Mouse (Mus musculus) brown adipose tissue, adult 24 weeks (tissue): Measurements from ENCODE around the gene Tlnrd1. TPM values are rescaled to one million over a fixed set of nuclear protein-coding genes. Genes with fewer than 3 reads are reported as not detected.
A peak's percentile ranks its signal among the peaks of the same experiment; 100 is the strongest.

ENCODE experiments used
- H3K27ac ChIP-seq: fragments of 200-500 bp; replicated peaks from 2 replicates; pipeline ENCODE4 v1.5.1; 2012; ENCODE audit warnings: low read depth, mild to moderate bottlenecking, low read length
- H3K4me1 ChIP-seq: fragments of 200-500 bp; 2 replicates; pipeline ENCODE4 v1.6.1; 2012; ENCODE audit warnings: low read length, mixed read lengths; ENCODE audit not compliant: control insufficient read depth, insufficient read depth, insufficient read length
- H3K4me3 ChIP-seq: fragments of 200-500 bp; 2 replicates; pipeline ENCODE4 v1.5.1; 2012; ENCODE audit warnings: low read depth, mild to moderate bottlenecking, low read length, moderate library complexity; ENCODE audit not compliant: insufficient read depth
- polyA plus RNA-seq: library from polyadenylated mRNA; stranded (reverse); fragments of >200 nt; gene quantifications from 2 replicates; pipeline ENCODE4 v1.2.4, GENCODE M21; 2012; ENCODE audit not compliant: missing spikeins, insufficient read depth, insufficient read length

The Tlnrd1 gene
- polyA plus RNA-seq = 6.5 and 8.8 TPM in 2 replicates

DNA sequence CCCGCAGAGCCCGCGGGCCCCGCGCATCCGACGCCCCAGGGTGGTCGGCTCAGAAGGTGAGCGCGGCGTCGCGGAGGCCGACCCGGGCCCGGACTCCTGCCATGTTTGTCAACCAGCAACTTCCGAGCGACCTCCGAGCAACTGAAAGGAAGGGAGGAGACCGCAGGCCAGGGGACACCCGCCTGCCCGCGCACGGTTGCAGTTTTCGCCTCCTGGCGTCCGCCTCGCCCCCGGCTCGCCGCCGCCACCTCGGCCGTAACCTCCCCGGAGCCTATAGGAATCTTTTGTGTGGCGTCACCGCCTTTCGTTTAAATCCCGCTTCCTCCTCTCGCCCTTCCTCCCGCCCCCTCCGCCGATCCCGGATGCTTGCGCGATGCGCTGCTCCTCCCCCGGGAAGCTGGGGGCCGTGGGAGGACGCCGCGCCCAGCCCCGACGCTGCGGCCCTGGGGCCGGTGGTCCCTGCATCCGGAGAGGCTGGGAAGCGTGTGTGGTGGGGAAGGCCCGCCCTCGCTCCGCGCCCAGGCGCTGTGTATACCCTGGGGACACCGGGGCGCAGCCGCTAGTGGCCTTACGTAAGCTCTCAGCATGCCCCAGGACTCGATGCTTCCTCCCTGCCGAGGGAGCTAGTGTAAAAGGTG is at the start of gene Tlnrd1, which contains the start of gene Mesd:
Gene Tlnrd1 (minus strand): TSS at position 285 of the 638 bp plus-strand sequence.
Gene Mesd (plus strand): TSS at position 446 of the 638 bp plus-strand sequence.
- Histone ChIP-seq H3K27ac (peak within 1 kb of the TSS; percentile 78), H3K4me1 (peaks cover 13% of the 10 kb centered on the region), H3K4me3 (peak within 1 kb of the TSS; percentile 90)

DNA sequence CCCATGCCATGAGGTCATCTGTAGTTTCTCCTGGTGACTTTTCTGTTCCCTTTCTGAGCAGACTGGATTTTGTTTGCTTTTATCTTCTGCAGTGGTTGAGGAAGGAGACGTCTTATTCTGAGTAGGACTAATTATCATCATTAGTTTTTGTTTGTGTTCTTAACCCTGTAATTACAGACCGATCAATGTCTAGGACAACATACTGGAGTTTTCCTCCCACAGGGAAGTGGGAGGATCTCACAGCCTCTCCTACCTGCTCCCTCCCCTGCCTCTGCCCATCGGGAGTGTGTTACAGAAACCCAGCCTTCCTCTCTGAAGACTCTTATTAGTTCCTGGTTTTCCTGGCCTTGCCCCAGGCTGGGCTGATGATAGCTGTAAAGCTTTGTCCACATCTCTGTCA is 37.5 kb upstream of the Tlnrd1 start:
- Histone ChIP-seq H3K4me1 (no peaks in the 10 kb centered on the region), H3K4me3 (no peak overlapping the region), H3K27ac (no peak overlapping the region)

DNA sequence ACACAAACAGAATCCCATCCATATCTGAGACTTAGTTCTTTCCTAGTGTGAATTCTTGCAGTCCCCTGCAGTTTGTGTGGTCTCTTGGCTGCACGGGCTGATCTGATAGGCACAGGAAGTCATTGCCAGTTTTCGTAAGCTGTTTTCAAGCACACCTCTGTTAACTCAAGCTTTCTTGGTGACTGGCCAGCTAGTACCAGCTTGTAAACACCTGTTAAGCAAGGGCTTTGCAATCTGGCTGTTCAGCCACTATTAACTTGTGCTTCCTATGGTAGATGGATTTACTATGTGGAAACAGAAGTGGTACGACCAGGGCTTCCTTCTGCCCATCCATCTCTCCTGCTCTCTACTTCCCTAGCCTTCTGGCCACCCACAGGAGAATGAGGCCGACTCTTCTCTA is 36.1 kb upstream of the Tlnrd1 start:
- H3K4me3 ChIP-seq = no peak overlapping the region
- no peak overlapping the region for H3K27ac ChIP-seq
- H3K4me1 ChIP-seq = no peaks in the 10 kb centered on the region

DNA sequence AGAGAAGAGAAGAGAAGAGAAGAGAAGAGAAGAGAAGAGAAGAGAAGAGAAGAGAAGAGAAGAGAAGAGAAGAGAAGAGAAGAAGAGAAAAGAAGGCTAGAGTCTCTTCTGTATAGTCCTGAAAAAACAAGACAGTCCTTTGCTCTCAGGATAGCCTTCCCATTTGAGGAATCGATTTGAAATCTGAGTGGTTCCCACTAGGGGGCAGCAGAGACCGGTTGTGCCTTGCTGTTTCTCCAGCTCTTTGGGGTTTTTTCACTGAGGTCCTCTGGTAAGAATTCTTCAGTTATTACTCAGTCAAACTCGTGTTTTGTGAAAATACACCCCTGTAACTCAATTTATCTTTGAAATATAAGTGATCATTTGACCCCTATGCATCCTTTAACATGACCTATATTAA is 30.5 kb upstream of the Tlnrd1 start:
- Histone ChIP-seq H3K27ac (no peak overlapping the region), H3K4me1 (no peaks in the 10 kb centered on the region), H3K4me3 (no peak overlapping the region)

GRCm38 (mm10) chr7:83913995-83914394 is 29.9 kb upstream of the Tlnrd1 start:
- no peak overlapping the region for H3K27ac ChIP-seq
- no peaks in the 10 kb centered on the region for H3K4me1 ChIP-seq
- no peak overlapping the region for H3K4me3 ChIP-seq

DNA sequence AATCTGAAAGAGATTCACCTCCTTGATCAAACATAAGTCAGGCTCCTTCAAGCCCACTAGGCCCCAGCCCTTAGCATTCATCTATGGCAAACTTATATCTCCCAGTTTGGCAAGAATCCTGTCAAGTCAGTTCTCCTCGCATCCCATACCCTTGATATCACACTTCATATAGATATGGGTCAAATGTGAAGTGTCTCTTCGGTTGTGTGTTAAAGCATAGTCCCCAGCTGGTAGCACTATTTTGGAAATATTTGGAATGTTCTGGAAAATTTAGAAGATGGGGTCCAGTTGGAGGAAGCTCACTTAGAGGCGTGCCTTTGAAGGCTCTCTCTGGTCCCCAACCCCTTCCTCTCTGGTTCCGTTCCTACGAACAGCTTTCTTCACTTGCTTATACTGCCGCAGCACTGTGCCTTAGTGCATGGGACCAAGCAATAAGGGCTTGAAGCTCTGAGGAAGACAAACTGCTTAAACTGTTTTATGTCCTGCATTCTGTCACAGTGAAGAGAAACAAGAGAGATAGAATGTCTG is 29.4 kb upstream of the Tlnrd1 start:
- H3K4me1 ChIP-seq = no peaks in the 10 kb centered on the region
- no peak overlapping the region for H3K4me3 ChIP-seq
- H3K27ac ChIP-seq = no peak overlapping the region

DNA sequence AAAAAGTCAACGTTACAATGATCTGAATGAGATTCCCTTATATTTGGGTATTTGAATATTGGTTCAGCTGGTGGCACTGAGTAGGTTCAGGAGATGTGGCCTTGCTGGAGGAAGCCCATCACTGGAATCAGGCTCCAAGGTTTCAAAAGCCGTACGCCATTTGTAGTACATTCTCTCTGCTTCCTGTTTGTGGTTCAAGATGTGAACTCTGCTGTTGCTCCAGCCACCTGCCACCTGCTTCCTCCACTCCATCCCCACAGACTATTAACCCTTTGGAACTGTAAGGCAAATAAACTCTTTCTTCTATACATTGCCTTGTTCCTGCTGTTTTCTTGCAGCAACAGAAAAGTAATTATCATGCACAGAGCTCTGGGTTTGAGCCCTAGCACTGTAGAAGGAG is 27.8 kb upstream of the Tlnrd1 start:
- Histone ChIP-seq H3K4me3 (no peak overlapping the region), H3K4me1 (no peaks in the 10 kb centered on the region), H3K27ac (no peak overlapping the region)

- no peaks in the 10 kb centered on the region for H3K4me1 ChIP-seq
- no peak overlapping the region for H3K27ac ChIP-seq
- H3K4me3 ChIP-seq = no peak overlapping the region
These were observed 20.7 kb upstream of the Tlnrd1 start for GRCm38 (mm10) chr7:83904831-83905230.

DNA sequence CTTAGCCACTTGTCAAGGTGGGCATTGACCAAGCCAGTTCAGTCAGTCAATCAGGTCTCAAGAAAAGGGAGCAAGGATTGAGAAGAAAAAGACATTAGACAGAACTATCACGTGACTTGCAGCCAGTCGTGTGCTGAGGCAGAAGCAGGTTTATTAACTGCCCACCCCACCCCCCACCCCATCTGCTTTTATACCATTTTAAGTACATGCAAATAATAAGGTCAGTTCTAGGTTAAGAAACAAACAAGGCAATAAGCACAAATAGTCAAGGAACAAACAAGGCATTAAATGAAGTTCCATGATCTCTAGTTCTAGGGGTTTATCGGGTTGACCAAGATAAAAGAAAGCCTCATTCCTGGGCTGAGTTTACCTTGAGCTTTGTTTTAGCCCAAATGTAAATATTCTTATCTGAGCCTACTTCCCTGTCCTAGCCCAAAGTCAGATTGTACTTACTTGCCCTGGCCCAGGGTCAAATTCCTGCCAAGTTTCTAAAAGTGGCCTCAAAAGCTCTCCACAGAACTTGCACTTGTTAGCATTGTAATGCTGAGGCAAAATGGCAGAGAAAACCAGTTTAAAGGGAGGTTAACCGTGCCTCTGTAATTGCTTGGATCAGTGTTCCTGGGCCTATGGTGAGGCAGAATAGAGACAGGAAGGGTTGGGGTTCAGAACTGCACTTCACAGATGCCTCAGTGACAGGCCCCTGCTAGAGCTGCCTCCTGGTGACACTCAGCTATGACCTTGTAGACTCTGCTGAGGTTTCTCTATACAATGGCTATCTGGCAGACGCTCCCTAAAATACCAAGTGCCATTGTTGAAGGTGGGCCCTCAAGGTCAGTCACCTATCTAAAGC is 18.4 kb upstream of the Tlnrd1 start:
- H3K27ac ChIP-seq = no peak overlapping the region
- H3K4me3 ChIP-seq = no peak overlapping the region

DNA sequence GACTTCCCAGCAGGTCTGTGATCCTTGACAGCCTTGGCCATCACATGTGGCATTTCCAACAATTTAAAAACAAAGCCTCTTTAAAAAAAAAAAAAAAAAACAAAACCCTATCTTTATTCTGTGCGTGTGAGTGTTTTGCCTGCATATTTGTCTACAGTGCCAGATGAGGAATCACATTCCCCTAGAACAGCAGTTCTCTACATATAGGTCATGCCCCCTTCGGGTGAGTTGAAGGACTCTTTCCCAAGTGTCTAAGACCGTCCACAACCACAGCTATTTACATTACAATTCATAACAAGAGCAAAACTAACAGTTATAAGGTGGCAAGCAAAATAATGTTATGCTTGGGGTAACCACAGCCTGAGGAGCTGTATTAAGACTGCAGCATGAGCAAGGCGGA is 17.3 kb upstream of the Tlnrd1 start:
- no peaks in the 10 kb centered on the region for H3K4me1 ChIP-seq
- no peak overlapping the region for H3K27ac ChIP-seq
- H3K4me3 ChIP-seq = no peak overlapping the region

More for the DNA sequence above, 18.4 kb upstream of the Tlnrd1 start:
- no peaks in the 10 kb centered on the region for H3K4me1 ChIP-seq

DNA sequence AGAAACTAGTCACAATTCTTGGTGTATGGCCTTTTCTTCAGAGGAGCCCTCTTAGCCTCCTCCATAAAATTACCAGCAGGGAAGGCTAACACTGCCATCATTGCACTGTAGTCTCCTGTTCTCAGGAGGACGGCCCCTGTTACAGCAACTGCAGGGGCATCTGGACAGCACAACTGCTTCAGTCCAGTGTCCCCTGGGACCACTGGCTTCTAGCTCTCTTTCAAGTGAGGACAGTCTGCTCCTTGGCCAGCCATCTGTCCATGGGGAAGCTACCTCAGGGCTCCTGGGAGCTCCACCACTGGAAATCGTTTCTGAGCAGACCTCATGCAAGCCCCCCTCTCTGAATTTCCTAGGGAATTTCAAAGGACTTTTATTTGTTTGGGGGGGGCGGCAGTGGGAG is 16.4 kb upstream of the Tlnrd1 start:
- Histone ChIP-seq H3K4me1 (no peaks in the 10 kb centered on the region), H3K27ac (no peak overlapping the region), H3K4me3 (no peak overlapping the region)

GRCm38 (mm10) chr7:83898267-83898666 is 14.2 kb upstream of the Tlnrd1 start:
- Histone ChIP-seq H3K27ac (no peak overlapping the region), H3K4me3 (no peak overlapping the region), H3K4me1 (no peaks in the 10 kb centered on the region)

DNA sequence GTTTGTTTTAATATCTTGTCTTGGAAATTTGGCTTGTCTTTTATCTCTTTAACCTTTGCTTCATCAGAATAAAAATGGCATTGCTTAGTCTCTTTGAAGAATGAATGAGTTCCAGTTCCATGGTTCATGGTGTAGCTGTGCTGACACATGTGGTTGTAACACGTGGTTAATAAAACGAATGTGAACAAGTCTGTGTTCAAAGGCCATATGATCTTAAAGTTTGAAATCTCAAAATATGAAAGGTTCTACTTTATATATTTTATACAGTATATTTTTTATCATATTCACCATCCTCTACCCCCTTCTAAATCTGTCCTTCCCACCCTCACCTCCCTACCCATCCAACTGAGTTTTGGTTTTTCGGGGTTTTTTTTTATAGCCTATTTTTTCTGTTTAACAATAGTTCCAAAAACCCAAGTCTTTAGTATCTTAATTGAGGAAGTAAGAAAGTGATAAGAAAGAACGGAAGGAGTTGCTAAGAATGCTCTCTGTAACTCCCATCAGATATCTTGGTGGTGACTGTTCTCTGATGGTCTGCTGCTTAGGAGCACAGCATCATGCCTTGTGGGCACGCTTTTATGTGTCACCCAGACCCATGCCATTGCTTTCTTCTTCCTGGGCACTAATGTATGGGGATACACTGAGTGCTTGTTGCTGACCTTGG is 12.1 kb upstream of the Tlnrd1 start:
- H3K4me1 ChIP-seq = no peaks in the 10 kb centered on the region
- H3K27ac ChIP-seq = no peak overlapping the region
- H3K4me3 ChIP-seq = no peak overlapping the region

DNA sequence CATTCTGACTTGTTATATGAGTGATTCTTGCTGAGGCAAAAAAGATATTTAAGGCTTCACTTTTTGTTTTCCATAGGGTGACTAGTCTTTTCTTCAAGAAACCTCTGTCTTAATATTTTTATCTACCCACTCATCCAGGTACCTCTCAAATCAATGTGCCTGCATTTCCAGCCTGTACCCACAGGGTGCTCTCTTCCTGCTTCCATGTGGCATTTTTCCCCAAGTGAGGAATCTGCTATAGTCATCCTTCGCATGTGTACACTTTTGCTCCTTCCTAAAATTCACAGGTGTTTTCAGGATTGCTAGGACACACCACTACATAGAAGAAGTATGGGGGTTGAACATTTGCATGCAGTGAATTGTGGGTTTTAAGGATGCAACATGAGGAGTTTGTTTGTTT is 10.2 kb upstream of the Tlnrd1 start:
- no peaks in the 10 kb centered on the region for H3K4me1 ChIP-seq
- no peak overlapping the region for H3K4me3 ChIP-seq
- H3K27ac ChIP-seq = no peak overlapping the region

GRCm38 (mm10) chr7:83892333-83892669 is 8.2 kb upstream of the Tlnrd1 start:
- peak overlapping the region; percentile 61 for H3K27ac ChIP-seq
- peak overlapping the region; percentile 85 for H3K4me3 ChIP-seq
- H3K4me1 ChIP-seq = no peaks in the 10 kb centered on the region
